Mouse (Mus musculus): ENCODE data around the gene Gm4969. TPM values are rescaled to one million over a fixed set of nuclear protein-coding genes. Genes with fewer than 3 reads are reported as not detected.
A peak's percentile ranks its signal among the peaks of the same experiment; 100 is the strongest.

The Gm4969 gene
- polyA plus RNA-seq, 1 experiment from 2014 or later: 9.9 TPM

GRCm38 (mm10) chr7:19148180-19148874 lies 30.2 kb upstream of the Gm4969 start:
- H3K9me3 ChIP-seq (ENCODE audit: control insufficient read depth, low read length): no peaks in the 10 kb centered on the region
- ATAC-seq (ENCODE audit: low read depth): no peak
- peak overlapping the region; percentile 90 for H3K4me2 ChIP-seq (ENCODE audit: low read depth, low read length)
- H3K27ac ChIP-seq (ENCODE audit: low read depth, low read length): peak overlapping the region; percentile 61
- H3K27me3 ChIP-seq (ENCODE audit: control insufficient read depth, insufficient read depth, low read length): no peaks in the 10 kb centered on the region
- WGBS: 10% methylated on average over 20 of the region's 20 CpGs
- H3K36me3 ChIP-seq (ENCODE audit: control insufficient read depth, insufficient read depth, low read length): peaks cover 13% of the 10 kb centered on the region
- peaks cover 14% of the 10 kb centered on the region for H3K4me1 ChIP-seq (ENCODE audit: control insufficient read depth, insufficient read depth, low read length)
- peak overlapping the region; percentile 33 for H3K9ac ChIP-seq (replicated peaks; ENCODE audit: low read depth, low read length)
- peak overlapping the region; percentile 65 for H3K4me3 ChIP-seq (ENCODE audit: low read depth, low read length)

DNA sequence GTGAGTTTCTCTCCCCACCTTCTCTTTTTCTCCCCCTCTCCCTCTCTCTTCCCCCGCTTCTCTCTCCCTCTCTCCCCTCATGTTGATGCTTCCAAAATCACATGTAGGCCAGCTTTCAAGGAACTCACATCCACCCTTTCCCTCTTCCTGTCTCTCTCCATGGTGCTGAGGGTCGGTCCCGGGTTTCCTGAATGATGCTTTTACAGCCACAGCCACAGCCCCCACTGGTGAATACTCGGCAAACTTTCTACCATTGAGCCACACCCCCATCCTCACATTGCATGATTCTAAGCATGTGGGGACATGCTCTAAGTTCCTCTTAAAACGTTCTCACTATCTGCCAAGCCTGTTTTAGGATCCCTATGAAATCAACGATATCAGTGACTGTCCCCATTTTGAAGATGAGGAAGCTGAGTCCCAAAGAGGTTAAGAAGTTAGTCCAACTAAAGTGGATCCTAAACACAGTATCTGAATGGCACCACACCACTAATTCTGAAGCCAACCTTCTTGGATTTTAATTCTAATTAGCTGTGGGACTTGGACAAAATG lies 29.4 kb upstream of the Gm4969 start:
- 58% methylated on average over 6 of the region's 6 CpGs for WGBS
- H3K9ac ChIP-seq (replicated peaks; ENCODE audit: low read depth, low read length): no peak overlapping the region
- no peaks in the 10 kb centered on the region for H3K9me3 ChIP-seq (ENCODE audit: control insufficient read depth, low read length)
- no peak overlapping the region for H3K27ac ChIP-seq (ENCODE audit: low read depth, low read length)
- H3K4me1 ChIP-seq (ENCODE audit: control insufficient read depth, insufficient read depth, low read length): peaks cover 14% of the 10 kb centered on the region
- peaks cover 8% of the 10 kb centered on the region for H3K36me3 ChIP-seq (ENCODE audit: control insufficient read depth, insufficient read depth, low read length)
- H3K4me3 ChIP-seq (ENCODE audit: low read depth, low read length): peak overlapping the region; percentile 65; the same call in 1 of the 2 replicates
- H3K4me2 ChIP-seq (ENCODE audit: low read depth, low read length): peak overlapping the region; percentile 90
- no peak for ATAC-seq (ENCODE audit: low read depth)
- no peaks in the 10 kb centered on the region for H3K27me3 ChIP-seq (ENCODE audit: control insufficient read depth, insufficient read depth, low read length)

DNA sequence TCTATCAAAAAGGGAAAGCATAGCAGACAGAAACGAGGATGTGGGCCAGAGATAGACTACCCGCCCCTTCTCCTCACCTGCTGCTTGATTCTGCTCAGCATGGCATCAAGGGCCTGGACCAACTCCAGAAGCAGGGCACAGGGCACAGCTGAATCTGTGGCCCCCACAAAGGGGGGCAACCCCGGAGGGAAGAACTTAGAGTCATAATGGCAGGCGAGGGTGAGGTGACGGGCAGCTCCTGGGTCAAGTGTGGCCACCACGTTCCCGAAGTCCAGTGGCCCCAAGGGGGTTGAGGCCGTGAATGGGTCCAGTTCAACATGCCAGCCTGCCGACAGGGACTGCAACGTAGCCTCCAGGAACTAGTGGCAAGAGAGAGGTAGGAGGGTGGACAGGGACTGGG lies 28.6 kb upstream of the Gm4969 start:
- H3K27me3 ChIP-seq (ENCODE audit: control insufficient read depth, insufficient read depth, low read length): no peaks in the 10 kb centered on the region
- H3K9me3 ChIP-seq (ENCODE audit: control insufficient read depth, low read length): no peaks in the 10 kb centered on the region
- H3K4me3 ChIP-seq (ENCODE audit: low read depth, low read length): no peak overlapping the region
- peaks cover 4% of the 10 kb centered on the region for H3K36me3 ChIP-seq (ENCODE audit: control insufficient read depth, insufficient read depth, low read length)
- no peak overlapping the region for H3K9ac ChIP-seq (replicated peaks; ENCODE audit: low read depth, low read length)
- peaks cover 14% of the 10 kb centered on the region for H3K4me1 ChIP-seq (ENCODE audit: control insufficient read depth, insufficient read depth, low read length)
- no peak overlapping the region for H3K4me2 ChIP-seq (ENCODE audit: low read depth, low read length)
- ATAC-seq (ENCODE audit: low read depth): no peak
- WGBS: 90% methylated on average over 10 of the region's 10 CpGs
- no peak overlapping the region for H3K27ac ChIP-seq (ENCODE audit: low read depth, low read length)

DNA sequence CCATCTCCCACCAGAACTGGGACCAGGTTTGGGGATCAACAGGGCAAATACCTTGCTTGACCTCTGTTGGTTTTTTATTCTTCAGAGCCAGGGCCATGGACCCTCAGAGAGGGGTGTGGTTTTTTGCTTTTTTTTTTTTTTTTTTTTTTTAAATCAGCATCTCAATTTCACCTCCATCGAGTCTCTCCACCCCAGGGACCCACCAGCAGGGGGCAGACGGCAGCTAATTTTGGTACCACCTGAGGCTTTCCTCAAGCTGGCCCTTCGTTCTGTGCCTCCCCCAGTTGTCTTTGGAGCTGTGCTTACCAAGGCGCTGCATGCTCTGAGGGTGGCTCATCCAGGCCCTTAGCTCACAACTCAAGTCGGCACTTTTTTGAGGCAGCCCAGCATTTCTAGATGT lies 19.2 kb upstream of the Gm4969 start:
- 45% methylated on average over 5 of the region's 5 CpGs for WGBS

DNA sequence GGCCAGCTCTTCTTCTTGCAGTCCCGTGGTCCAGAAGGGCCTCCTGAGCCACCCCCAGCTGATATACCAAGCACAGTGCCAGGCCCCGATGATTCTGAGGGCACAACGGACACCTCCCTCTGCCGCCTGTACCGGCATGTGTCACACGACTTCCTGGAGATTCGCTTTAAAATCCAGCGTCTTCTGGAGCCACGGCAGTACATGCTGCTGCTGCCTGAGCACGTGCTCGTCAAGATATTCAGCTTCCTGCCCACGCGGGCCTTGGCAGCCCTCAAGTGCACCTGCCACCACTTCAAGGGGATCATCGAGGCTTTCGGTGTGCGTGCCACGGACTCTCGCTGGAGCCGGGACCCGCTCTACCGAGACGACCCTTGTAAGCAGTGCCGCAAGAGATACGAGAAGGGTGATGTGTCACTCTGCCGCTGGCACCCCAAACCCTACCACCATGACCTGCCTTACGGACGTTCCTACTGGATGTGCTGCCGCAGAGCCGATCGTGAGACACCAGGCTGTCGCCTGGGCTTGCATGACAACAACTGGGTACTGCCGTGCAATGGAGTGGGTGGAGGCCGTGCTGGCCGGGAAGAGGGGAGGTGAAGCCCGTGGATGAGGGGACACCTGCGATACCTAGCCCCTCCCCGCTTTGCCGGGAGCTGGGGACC lies 18.6 kb upstream of the Gm4969 start:
- 94% methylated on average over 38 of the region's 38 CpGs for WGBS
- no peak overlapping the region for H3K27ac ChIP-seq (ENCODE audit: low read depth, low read length)
- H3K9ac ChIP-seq (replicated peaks; ENCODE audit: low read depth, low read length): no peak overlapping the region
- peaks cover 4% of the 10 kb centered on the region; the same call in 1 of the 2 replicates for H3K4me1 ChIP-seq (ENCODE audit: control insufficient read depth, insufficient read depth, low read length)
- H3K27me3 ChIP-seq (ENCODE audit: control insufficient read depth, insufficient read depth, low read length): no peaks in the 10 kb centered on the region
- no peak overlapping the region for H3K4me3 ChIP-seq (ENCODE audit: low read depth, low read length)
- H3K9me3 ChIP-seq (ENCODE audit: control insufficient read depth, low read length): no peaks in the 10 kb centered on the region
- no peak overlapping the region for H3K4me2 ChIP-seq (ENCODE audit: low read depth, low read length)
- H3K36me3 ChIP-seq (ENCODE audit: control insufficient read depth, insufficient read depth, low read length): peaks cover 37% of the 10 kb centered on the region
- no peak for ATAC-seq (ENCODE audit: low read depth)

More for the DNA sequence above, 19.2 kb upstream of the Gm4969 start:
- no peak for ATAC-seq (ENCODE audit: low read depth)
- Histone ChIP-seq H3K9me3 (ENCODE audit: control insufficient read depth, low read length) (no peaks in the 10 kb centered on the region), H3K4me3 (ENCODE audit: low read depth, low read length) (no peak overlapping the region), H3K27me3 (ENCODE audit: control insufficient read depth, insufficient read depth, low read length) (no peaks in the 10 kb centered on the region), H3K27ac (ENCODE audit: low read depth, low read length) (no peak overlapping the region), H3K36me3 (ENCODE audit: control insufficient read depth, insufficient read depth, low read length) (peaks cover 37% of the 10 kb centered on the region), H3K4me2 (ENCODE audit: low read depth, low read length) (no peak overlapping the region), H3K4me1 (ENCODE audit: control insufficient read depth, insufficient read depth, low read length) (0 out of 2 replicates have a peak, but pooled peaks cover 2% of the 10 kb centered on the region), H3K9ac (replicated peaks; ENCODE audit: low read depth, low read length) (no peak overlapping the region)

DNA sequence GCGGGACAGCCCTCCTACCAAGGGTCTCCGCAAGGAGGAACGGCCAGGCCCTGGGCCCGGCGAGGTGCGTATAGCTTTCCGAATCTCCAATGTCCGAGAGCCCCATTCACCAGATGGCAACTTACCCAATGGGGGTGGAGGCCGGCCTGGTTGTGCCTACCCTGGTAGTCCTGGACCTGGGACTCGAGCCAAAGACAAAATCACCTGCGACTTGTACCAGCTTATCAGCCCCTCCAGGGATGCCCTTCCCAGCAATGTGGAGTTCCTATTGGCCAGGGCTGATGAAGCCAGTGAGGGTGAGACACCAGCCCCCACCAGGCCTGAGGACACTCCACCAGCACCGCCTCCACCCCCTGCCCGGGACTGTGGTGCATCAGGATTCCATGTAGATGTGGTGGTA lies 18.0 kb upstream of the Gm4969 start:
- H3K36me3 ChIP-seq (ENCODE audit: control insufficient read depth, insufficient read depth, low read length): peaks cover 37% of the 10 kb centered on the region

DNA sequence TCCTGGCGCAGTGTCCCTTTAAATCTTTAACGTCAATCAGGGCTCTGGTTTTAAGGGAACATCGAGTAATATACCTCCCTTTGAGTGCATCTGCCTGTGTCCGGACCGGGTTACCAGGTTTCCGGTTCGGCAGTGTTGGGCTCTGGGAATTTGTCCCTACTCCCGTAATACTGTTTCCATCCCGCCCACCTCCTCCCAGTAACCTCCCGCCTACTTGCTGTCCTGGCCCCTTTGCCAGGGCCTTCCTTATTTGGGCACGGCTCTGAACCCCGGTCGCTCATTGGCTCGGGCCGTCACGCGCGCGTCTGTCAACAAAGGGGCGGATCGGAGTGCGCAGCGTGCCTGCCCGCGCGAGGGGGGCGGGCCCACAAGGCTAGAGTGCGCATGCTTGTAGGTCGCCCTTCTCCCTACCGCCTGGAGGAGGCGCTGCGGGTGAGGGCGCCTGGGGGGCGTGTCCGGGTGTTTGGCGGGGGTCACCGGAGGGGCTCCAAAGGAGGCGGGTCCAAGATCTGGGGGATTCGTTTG lies 13.2 kb upstream of the Gm4969 start:
- H3K27me3 ChIP-seq (ENCODE audit: control insufficient read depth, insufficient read depth, low read length): no peaks in the 10 kb centered on the region
- H3K4me1 ChIP-seq (ENCODE audit: control insufficient read depth, insufficient read depth, low read length): peaks cover 12% of the 10 kb centered on the region; the same call in 1 of the 2 replicates
- no peaks in the 10 kb centered on the region for H3K9me3 ChIP-seq (ENCODE audit: control insufficient read depth, low read length)
- under 1% methylated on average over 39 of the region's 39 CpGs for WGBS
- H3K4me3 ChIP-seq (ENCODE audit: low read depth, low read length): peak overlapping the region; percentile 43
- peak overlapping the region; percentile 88 for H3K27ac ChIP-seq (ENCODE audit: low read depth, low read length)
- peak; percentile 98 for ATAC-seq (ENCODE audit: low read depth)
- peak overlapping the region; percentile 60 for H3K4me2 ChIP-seq (ENCODE audit: low read depth, low read length)
- H3K9ac ChIP-seq (replicated peaks; ENCODE audit: low read depth, low read length): peak overlapping the region; percentile 46
- peaks cover 10% of the 10 kb centered on the region for H3K36me3 ChIP-seq (ENCODE audit: control insufficient read depth, insufficient read depth, low read length)

More for the DNA sequence above, 18.0 kb upstream of the Gm4969 start:
- no peak for ATAC-seq (ENCODE audit: low read depth)
- 97% methylated on average over 13 of the region's 13 CpGs for WGBS
- Histone ChIP-seq H3K9ac (replicated peaks; ENCODE audit: low read depth, low read length) (no peak overlapping the region), H3K4me3 (ENCODE audit: low read depth, low read length) (no peak overlapping the region), H3K27me3 (ENCODE audit: control insufficient read depth, insufficient read depth, low read length) (no peaks in the 10 kb centered on the region), H3K9me3 (ENCODE audit: control insufficient read depth, low read length) (no peaks in the 10 kb centered on the region), H3K4me1 (ENCODE audit: control insufficient read depth, insufficient read depth, low read length) (peaks cover 6% of the 10 kb centered on the region; the same call in 1 of the 2 replicates), H3K27ac (ENCODE audit: low read depth, low read length) (no peak overlapping the region), H3K4me2 (ENCODE audit: low read depth, low read length) (no peak overlapping the region)

- WGBS: 38% methylated on average over 4 of the region's 4 CpGs
- Histone ChIP-seq H3K4me3 (ENCODE audit: low read depth, low read length) (peak overlapping the region; percentile 43; the same call in 1 of the 2 replicates), H3K4me2 (ENCODE audit: low read depth, low read length) (peak overlapping the region; percentile 60), H3K9me3 (ENCODE audit: control insufficient read depth, low read length) (no peaks in the 10 kb centered on the region), H3K9ac (replicated peaks; ENCODE audit: low read depth, low read length) (no peak overlapping the region; the same call in 1 of the 2 replicates), H3K27me3 (ENCODE audit: control insufficient read depth, insufficient read depth, low read length) (no peaks in the 10 kb centered on the region), H3K36me3 (ENCODE audit: control insufficient read depth, insufficient read depth, low read length) (peaks cover 3% of the 10 kb centered on the region), H3K27ac (ENCODE audit: low read depth, low read length) (peak overlapping the region; percentile 88), H3K4me1 (ENCODE audit: control insufficient read depth, insufficient read depth, low read length) (peaks cover 12% of the 10 kb centered on the region; the same call in 1 of the 2 replicates)
- no peak for ATAC-seq (ENCODE audit: low read depth)
Observed at GRCm38 (mm10) chr7:19130657-19131056, 12.5 kb upstream of the Gm4969 start.

All from neural tube, embryonic 14.5 days (tissue).